Mouse (Mus musculus) stomach, embryonic 16.5 days (tissue): ENCODE measurements around the gene Tet2. TPM values are rescaled to one million over a fixed set of nuclear protein-coding genes. Genes with fewer than 3 reads are reported as not detected.

Experiments used
- ATAC-seq: fragments of 200-750 bp; cut with Nextera tagmentation; 2 replicates; pipeline ENCODE4 v1.8.0; 2017; ENCODE audit warnings: moderate number of reproducible peaks, moderate TSS enrichment; ENCODE audit not compliant: insufficient read depth, low FRiP score
- H3K27ac ChIP-seq: fragments of 300-500 bp; sonication (generic); 2 replicates; pipeline ENCODE4 v1.5.1; 2014; ENCODE audit warnings: low read length
- H3K27me3 ChIP-seq: fragments of 300-500 bp; sonication (generic); 2 replicates; pipeline ENCODE4 v1.6.1; 2014; ENCODE audit warnings: low read length, control low read depth, mixed read lengths; ENCODE audit not compliant: control insufficient read depth, insufficient read depth
- H3K36me3 ChIP-seq: fragments of 300-500 bp; sonication (generic); 2 replicates; pipeline ENCODE4 v1.6.1; 2014; ENCODE audit warnings: low read length; ENCODE audit not compliant: control insufficient read depth, insufficient read depth
- H3K4me1 ChIP-seq: fragments of 300-500 bp; sonication (generic); 2 replicates; pipeline ENCODE4 v1.6.1; 2014; ENCODE audit warnings: low read length, control low read depth, mixed read lengths; ENCODE audit not compliant: control insufficient read depth, insufficient read depth
- H3K4me2 ChIP-seq: fragments of 300-500 bp; sonication (generic); 2 replicates; pipeline ENCODE4 v1.6.1; 2014; ENCODE audit warnings: low read depth, low read length, mixed read lengths
- H3K4me3 ChIP-seq: fragments of 300-500 bp; sonication (generic); replicated peaks from 2 replicates; pipeline ENCODE4 v1.5.1; 2014; ENCODE audit warnings: mild to moderate bottlenecking, low read length
- H3K9ac ChIP-seq: fragments of 300-500 bp; sonication (generic); 2 replicates; pipeline ENCODE4 v1.6.1; 2014; ENCODE audit warnings: low read length
- H3K9me3 ChIP-seq: fragments of 300-500 bp; sonication (generic); replicated peaks from 2 replicates; pipeline ENCODE4 v1.6.1; 2016; ENCODE audit warnings: low read length, control low read depth; ENCODE audit not compliant: control insufficient read depth
- WGBS: fragments of 180-500 bp; shearing (Covaris S2); extraction: QIAGEN DNeasy Blood & Tissue Kit; methylation state at CpG from one replicate; pipeline ENCODE4 v1.1.7; 2014; 5-methylcytosine and 5-hydroxymethylcytosine counted together
- polyA plus RNA-seq: library from polyadenylated mRNA; unstranded; fragments of >200 nt; fragmentation: Nextera tagmentation; extraction: Ambion mirVana; gene quantifications from 2 replicates; pipeline ENCODE4 v1.2.1, GENCODE M21; 2015

Tet2 gene
- polyA plus RNA-seq, 1 experiment from 2014 or later: 16.6 TPM

- ATAC-seq: no peak
Measured at GRCm38 (mm10) chr3:133579140-133579539, 34.2 kb upstream of the Tet2 start.

GRCm38 (mm10) chr3:133574969-133575368, 30.0 kb upstream of the Tet2 start:
- no peaks in the 10 kb centered on the region for H3K4me1 ChIP-seq
- no peak overlapping the region for H3K4me3 ChIP-seq
- WGBS: 65% methylated on average over 6 of the region's 6 CpGs
- no peak for ATAC-seq
- no peaks in the 10 kb centered on the region for H3K9me3 ChIP-seq
- H3K27ac ChIP-seq: no peak overlapping the region
- H3K9ac ChIP-seq: no peak overlapping the region; the same call in 1 of the 2 replicates
- H3K36me3 ChIP-seq: no peaks in the 10 kb centered on the region
- no peaks in the 10 kb centered on the region for H3K27me3 ChIP-seq
- no peak overlapping the region for H3K4me2 ChIP-seq

More at GRCm38 (mm10) chr3:133579140-133579539, 34.2 kb upstream of the Tet2 start:
- H3K27ac ChIP-seq: no peak overlapping the region
- no peaks in the 10 kb centered on the region for H3K9me3 ChIP-seq
- H3K4me2 ChIP-seq: no peak overlapping the region
- no peaks in the 10 kb centered on the region for H3K36me3 ChIP-seq
- no peak overlapping the region for H3K4me3 ChIP-seq
- no peak overlapping the region for H3K9ac ChIP-seq
- no peaks in the 10 kb centered on the region for H3K4me1 ChIP-seq
- WGBS: 54% methylated on average over 9 of the region's 9 CpGs
- H3K27me3 ChIP-seq: no peaks in the 10 kb centered on the region

- Histone ChIP-seq H3K9ac (no peak overlapping the region), H3K36me3 (no peaks in the 10 kb centered on the region), H3K27me3 (no peaks in the 10 kb centered on the region), H3K27ac (no peak overlapping the region), H3K4me2 (no peak overlapping the region), H3K4me1 (no peaks in the 10 kb centered on the region), H3K9me3 (no peaks in the 10 kb centered on the region), H3K4me3 (no peak overlapping the region)
- no peak for ATAC-seq
- WGBS: 63% methylated on average over 5 of the region's 5 CpGs
Measured at GRCm38 (mm10) chr3:133571961-133572360, 27.0 kb upstream of the Tet2 start.

GRCm38 (mm10) chr3:133563503-133564205, 18.7 kb upstream of the Tet2 start:
- ATAC-seq: no peak
- WGBS: 71% methylated on average over 2 of the region's 2 CpGs
- no peaks in the 10 kb centered on the region for H3K9me3 ChIP-seq
- no peak overlapping the region for H3K4me3 ChIP-seq
- no peaks in the 10 kb centered on the region for H3K27me3 ChIP-seq
- no peak overlapping the region for H3K9ac ChIP-seq
- no peak overlapping the region for H3K27ac ChIP-seq
- no peaks in the 10 kb centered on the region for H3K4me1 ChIP-seq
- no peak overlapping the region for H3K4me2 ChIP-seq
- no peaks in the 10 kb centered on the region for H3K36me3 ChIP-seq

- Histone ChIP-seq H3K27ac (no peak overlapping the region), H3K36me3 (no peaks in the 10 kb centered on the region), H3K4me1 (no peaks in the 10 kb centered on the region), H3K9ac (no peak overlapping the region), H3K4me3 (no peak overlapping the region), H3K27me3 (no peaks in the 10 kb centered on the region), H3K4me2 (no peak overlapping the region), H3K9me3 (no peaks in the 10 kb centered on the region)
- no peak for ATAC-seq
- WGBS: 84% methylated on average over 6 of the region's 6 CpGs
Measured at GRCm38 (mm10) chr3:133559413-133560114, 14.6 kb upstream of the Tet2 start.

GRCm38 (mm10) chr3:133557602-133558001, 12.7 kb upstream of the Tet2 start:
- Histone ChIP-seq H3K27me3 (no peaks in the 10 kb centered on the region), H3K9me3 (no peaks in the 10 kb centered on the region), H3K4me1 (no peaks in the 10 kb centered on the region), H3K9ac (no peak overlapping the region), H3K4me2 (no peak overlapping the region), H3K36me3 (no peaks in the 10 kb centered on the region), H3K27ac (no peak overlapping the region), H3K4me3 (no peak overlapping the region)
- WGBS: 42% methylated on average over 6 of the region's 6 CpGs
- no peak for ATAC-seq

GRCm38 (mm10) chr3:133557154-133557553, 12.2 kb upstream of the Tet2 start:
- H3K4me2 ChIP-seq: no peak overlapping the region
- H3K9me3 ChIP-seq: no peaks in the 10 kb centered on the region
- no peaks in the 10 kb centered on the region for H3K27me3 ChIP-seq
- H3K4me1 ChIP-seq: no peaks in the 10 kb centered on the region
- no peak overlapping the region for H3K27ac ChIP-seq
- H3K9ac ChIP-seq: no peak overlapping the region
- no peak for ATAC-seq
- H3K4me3 ChIP-seq: no peak overlapping the region
- WGBS: 80% methylated on average over 7 of the region's 7 CpGs
- no peaks in the 10 kb centered on the region for H3K36me3 ChIP-seq

- Histone ChIP-seq H3K27ac (no peak overlapping the region), H3K9me3 (no peaks in the 10 kb centered on the region), H3K27me3 (no peaks in the 10 kb centered on the region), H3K36me3 (no peaks in the 10 kb centered on the region), H3K9ac (no peak overlapping the region), H3K4me3 (no peak overlapping the region), H3K4me2 (no peak overlapping the region), H3K4me1 (no peaks in the 10 kb centered on the region)
- 0 out of 2 replicates have a peak, but pooled peaks have one; percentile 21 for ATAC-seq
- 76% methylated on average over 7 of the region's 7 CpGs for WGBS
Measured at GRCm38 (mm10) chr3:133555378-133555777, 10.4 kb upstream of the Tet2 start.

- 59% methylated on average over 6 of the region's 6 CpGs for WGBS
Measured at GRCm38 (mm10) chr3:133554552-133555067, 9.7 kb upstream of the Tet2 start.

More at GRCm38 (mm10) chr3:133554552-133555067, 9.7 kb upstream of the Tet2 start:
- no peaks in the 10 kb centered on the region for H3K36me3 ChIP-seq
- no peaks in the 10 kb centered on the region for H3K9me3 ChIP-seq
- H3K27ac ChIP-seq: no peak overlapping the region
- no peak for ATAC-seq
- H3K4me3 ChIP-seq: no peak overlapping the region
- no peaks in the 10 kb centered on the region for H3K27me3 ChIP-seq
- no peak overlapping the region for H3K4me2 ChIP-seq
- H3K4me1 ChIP-seq: no peaks in the 10 kb centered on the region
- H3K9ac ChIP-seq: no peak overlapping the region
